Mouse (Mus musculus): ENCODE measurements around the gene Dvl1.

DNA sequence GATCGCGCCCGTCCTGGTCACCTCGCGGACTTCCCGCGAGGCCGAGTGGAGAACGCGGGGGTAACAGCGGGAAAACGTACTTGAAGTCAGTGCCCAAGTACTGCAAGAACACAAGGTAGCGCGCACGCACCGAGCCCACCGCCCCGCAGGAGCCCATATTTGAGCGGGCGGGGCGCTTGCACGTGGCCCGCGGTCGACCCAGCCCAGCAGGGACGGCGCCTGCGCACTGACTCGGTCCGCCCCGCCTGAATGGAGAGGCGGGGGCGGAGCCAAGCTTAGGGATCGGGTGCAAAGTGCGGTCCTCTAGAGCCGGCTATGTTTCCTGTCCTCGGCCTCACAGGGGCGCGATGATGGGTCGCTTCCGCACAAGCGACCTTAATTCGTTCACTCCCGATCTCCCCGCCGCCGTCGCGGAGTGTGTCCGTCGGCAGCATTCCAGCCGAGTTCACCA lies 44.4 kb downstream of the Dvl1 start, which contains the start of the genes Pusl1 and Acap3:
- no peak for TF ChIP-seq POLR2A (IDR thresholded peaks at IDR 0.05; ENCODE audit: low read depth, low read length)
- TF ChIP-seq CTCF (conservative IDR thresholded peaks at IDR 0.05; ENCODE audit: insufficient read depth, insufficient read length, low read depth, low read length), result no peak

Data from kidney, adult 2 months (tissue).